Mouse (Mus musculus): ENCODE results near the gene Cdhr4.

The Cdhr4 gene

DNA sequence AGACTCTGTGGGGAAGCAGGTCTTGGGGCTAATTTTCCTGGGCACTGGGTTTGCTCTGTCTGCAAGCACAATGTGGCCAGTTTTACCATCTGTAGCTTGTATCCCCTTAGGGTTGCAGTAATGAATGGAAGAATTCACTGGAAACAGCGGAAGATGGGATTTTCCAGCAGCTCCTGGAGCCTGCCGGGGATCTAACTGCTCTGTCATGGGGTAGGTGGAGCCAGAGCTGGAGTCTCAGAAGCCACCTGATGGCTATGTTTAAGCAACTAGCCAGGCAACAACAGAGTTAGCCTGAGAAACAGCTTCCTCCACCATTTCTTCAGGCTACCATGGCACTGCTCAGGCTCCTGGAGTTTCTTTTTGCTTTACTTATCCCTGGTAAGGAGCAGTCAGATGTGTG is at the start of gene Cdhr4:
TSS of gene Cdhr4 (plus strand) at position 301 of the 400 bp plus-strand sequence.
- no peak for DNase-seq (ENCODE audit: low read depth in 1 of 2, low spot score in 2 of 2)

DNA sequence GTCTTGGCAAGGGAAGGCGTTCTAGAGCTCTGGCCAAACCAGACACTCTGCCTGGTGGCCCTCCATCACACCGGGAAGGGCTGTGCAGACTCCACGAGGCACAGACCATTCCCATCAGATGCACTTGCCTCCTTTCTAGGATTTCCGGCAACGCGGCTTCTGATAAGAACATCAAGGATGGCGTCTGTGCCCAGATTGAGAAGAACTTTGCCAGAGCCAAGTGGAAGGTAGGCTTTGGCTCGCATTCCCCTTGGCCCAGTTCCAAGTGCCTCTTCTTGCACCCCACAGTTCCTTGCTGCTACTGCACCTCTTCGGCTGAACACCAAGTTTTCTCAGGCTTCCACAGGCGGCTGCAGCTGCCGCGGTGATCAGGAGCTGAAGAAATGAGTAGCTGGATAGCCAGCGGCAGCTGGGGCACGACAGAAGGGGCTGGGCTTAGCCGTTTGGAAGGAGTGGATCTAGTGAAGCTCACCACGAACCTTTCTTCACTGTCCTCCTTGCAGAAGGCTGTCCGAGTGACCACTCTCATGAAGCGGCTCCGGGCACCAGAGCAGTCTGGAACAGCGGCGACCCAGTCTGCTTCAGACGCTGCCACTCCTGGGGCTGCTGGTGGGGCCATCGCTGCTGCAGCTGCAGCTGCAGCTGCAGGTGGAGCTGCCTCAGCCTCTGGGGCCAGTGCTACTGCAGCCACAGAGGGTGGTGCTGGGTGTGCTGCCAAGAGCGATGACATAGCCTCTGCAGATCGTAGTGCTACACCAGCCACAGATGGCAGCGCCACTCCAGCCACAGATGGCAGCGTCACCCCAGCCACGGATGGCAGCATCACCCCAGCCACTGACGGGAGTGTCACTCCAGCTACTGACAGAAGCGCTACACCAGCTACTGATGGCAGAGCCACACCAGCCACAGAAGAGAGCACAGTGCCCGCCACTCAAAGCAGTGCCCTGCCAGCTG is 44.8 kb upstream of the Cdhr4 start:
- DNase-seq (ENCODE audit: low read depth in 1 of 2, low spot score in 2 of 2), result no peak

DNA sequence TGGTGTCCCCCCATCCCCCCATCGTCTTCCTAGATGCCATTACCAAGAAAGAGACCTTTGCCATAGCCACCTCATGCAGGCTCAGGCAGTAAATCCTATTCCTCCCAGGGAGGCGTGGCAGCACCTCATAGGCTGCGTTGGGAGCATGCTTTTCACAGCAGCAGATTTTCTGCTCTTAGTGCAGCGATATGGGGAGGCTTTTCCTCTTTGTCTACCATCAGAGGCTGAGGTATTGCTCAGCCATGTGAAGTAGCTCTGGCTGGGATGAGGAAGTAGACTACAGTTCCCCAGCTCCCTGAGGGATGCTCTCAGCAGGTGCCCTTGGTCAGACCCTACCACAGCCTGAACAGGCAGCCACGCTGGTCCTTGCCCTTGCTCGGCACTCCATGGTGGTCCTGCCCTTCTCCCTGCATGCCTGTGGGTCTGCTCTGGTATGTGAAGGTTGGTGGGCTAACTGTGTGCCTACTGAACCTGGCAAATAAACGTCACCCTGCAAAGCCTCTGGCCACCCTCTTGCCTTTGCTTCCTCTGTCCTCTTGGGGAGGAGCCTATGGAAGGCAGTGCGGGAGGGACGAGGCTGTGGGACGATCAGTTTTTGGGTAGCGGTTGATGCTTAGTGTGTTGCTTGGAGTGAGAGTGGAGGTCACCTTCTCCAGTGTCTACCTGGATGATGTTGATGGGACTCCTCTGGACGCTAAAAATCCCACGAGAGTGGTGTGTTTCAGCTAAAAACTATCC is 42.9 kb upstream of the Cdhr4 start:
- DNase-seq (ENCODE audit: low read depth in 1 of 2, low spot score in 2 of 2), result no peak

DNA sequence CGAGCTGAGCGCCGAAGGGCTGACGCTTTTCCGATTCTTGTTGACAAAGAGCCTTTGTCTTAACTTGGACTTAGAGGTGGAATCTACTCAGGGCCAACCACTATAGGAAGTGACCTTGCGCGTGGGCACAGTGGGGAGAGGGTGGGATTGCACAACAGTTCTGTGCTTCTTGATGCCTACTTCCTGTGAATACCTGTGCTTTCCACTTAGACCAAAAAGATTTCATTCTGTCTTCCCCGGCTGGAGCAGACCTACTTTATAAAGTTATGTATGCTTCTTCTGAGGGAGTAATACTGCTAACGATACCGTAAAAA is 42.4 kb upstream of the Cdhr4 start, which contains the start of gene Traip:
TSS of gene Traip (plus strand) at position 215 of the 314 bp plus-strand sequence.
- DNase-seq (ENCODE audit: low read depth in 1 of 2, low spot score in 2 of 2), result no peak

DNA sequence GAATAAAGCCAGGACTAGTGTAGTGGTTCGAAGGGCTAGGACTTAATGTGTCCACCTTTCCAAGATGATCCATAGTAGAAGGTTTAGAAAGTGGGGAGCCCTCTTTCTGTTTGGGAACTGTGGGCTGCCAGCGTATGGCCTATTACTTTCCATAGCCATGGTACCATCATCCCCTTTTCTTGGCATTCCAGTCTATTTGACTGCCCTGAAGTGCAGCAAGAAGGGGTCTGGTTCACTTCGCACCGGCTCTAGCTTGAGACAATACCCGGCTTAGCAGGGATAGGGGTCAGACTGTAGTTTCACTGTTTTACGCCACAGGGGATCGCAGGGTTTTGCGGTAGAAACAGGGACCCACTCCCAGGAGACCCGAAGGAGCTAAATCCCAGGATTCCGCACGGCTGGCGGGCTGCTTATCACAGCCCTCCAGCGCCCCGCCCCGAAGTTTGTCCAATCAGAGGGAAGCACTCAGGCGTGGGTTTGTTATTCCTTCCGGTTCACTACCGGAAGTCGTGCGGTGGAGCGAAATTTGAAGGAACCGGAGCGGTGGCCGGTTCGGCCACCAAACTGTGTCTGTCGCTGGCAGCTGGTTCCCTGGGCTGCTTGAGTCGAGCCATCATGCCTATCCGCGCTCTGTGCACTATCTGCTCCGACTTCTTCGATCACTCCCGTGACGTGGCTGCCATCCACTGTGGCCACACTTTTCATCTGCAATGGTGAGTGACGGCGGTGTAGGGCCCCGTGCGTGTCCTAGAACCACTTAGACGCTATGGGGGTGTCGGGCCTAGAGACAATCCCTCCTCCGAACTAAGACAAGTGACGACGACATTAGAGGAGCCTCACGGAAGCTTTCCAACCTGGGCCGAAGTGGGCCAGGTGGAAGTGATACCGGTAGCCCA is 41.6 kb upstream of the Cdhr4 start:
- peak; percentile 42 to 72 for DNase-seq (ENCODE audit: low read depth in 1 of 2, low spot score in 2 of 2)

DNA sequence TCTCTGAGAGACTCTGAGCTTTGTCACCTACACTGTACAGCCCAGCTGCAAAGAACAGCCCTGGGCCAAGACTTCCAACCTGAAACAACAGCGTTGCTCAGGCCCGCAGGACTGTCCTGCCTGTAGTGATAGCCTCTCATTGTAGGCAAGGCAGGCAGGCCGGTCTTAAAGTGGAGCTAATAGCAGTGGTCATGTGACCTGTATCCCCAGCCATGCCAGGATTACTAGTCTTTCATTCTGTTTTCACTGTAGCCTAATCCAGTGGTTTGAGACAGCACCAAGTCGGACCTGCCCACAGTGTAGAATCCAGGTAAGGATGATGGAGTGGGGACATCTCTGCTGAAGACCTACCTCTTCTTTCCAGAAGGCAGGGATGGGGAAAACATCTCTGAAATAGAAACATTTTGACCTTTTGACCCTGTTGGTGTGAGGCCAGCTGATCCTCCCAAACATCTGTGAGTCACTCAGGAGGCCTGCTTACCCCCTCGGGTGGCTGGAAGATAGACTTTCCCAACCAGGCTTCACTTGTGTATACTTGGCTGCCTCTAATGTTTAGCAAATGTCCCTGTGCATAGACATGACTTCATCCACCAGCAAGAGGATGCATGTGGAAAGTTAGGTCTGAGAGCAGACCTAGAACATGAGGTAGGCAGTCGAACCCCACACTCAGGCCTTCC is 36.5 kb upstream of the Cdhr4 start:
- DNase-seq (ENCODE audit: low read depth in 1 of 2, low spot score in 2 of 2), result no peak

DNA sequence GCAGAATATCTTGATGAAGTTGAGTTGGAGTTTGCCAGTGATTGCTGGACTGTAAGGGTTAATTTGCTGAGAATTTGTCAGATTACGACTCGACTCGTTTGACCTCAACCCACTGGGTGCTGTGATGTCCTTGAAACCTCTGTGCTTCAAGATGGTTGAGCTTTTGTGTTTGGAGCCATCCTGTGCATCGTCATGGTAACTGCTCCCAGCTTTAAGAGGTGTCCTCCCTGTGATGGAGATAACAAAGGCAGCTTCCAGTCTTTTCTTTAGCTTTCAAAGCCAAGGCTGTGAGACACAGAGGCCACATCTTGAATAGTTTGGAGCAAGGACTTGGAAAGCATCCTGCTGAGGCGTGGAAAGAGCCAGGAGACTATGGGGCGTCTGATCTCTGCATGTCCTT is 35.2 kb upstream of the Cdhr4 start:
- DNase-seq (ENCODE audit: low read depth in 1 of 2, low spot score in 2 of 2), result no peak

DNA sequence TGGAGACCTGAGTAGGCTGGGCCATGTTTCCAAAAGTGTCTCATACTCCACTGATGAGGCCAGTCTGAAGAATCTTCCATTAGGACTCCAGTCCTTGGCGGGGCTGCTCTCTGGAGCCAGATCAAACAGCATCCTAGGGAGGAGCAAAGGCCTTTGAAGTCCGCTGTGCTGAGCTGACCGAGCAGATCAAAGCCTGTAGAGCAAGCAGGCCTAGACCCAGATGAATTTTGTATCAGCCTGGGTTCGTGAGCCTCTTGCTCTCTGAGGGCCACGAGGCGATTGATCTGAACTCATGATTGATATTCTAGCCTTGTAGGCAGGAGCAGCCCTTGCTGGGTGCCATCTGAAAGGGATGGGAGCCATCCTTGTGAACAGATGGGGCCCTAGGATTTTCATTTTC is 32.4 kb upstream of the Cdhr4 start:
- DNase-seq (ENCODE audit: low read depth in 1 of 2, low spot score in 2 of 2), result no peak

DNA sequence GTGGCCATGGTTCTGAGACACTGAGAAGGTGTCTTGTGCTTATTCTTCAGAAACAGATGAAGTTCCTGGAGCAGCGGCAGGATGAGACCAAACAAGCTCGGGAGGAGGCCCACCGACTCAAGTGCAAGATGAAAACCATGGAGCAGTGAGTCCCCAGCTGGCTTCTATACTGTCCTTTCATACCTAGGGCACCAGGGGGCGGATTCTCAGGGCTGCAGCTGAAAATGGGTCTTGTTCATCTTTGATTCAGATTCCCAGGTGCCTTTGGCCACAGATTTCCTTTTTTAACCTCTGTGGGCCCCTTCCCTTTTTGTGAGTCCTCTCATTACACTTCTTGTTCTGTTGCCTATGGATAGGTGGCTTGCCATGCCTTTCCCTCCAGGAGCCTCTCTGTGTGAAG is 31.4 kb upstream of the Cdhr4 start:
- no peak for DNase-seq (ENCODE audit: low read depth in 1 of 2, low spot score in 2 of 2)

DNA sequence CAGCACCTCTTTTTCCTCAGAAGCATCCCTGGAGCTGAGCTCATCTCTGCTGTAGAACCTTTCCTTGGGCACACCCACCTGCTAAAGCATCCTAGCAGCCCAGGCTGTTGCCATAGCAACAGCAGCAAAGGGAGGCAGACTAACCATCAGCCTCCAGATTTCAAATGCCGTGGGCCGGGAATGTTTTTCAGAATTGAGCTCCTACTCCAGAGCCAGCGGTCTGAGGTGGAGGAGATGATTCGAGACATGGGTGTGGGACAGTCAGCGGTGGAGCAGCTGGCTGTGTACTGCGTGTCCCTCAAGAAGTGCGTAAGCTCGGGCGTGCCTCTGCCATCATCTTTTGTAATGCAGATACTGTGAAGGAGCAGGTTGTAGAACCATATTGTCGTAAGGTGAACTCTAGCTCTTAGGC is 30.9 kb upstream of the Cdhr4 start:
- no peak for DNase-seq (ENCODE audit: low read depth in 1 of 2, low spot score in 2 of 2)

DNA sequence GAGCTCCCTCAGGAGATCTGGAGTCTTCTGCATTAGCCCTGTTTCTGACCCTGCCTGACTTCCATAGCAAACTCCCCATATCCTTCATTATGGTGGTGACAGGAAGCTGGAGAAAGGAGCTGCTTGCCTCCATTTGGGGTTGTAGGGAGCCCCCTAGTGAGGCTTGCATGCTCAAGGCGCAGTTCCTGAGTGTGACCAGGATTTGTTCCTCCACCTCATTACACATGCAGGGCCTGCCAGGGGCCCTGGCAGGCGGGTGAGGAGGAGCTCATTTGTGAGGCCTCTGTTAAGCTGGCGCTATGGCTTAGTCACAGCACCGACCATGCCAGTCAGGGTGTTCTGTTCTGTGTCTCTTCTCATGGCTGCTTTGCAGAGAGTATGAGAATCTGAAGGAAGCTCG is 30.4 kb upstream of the Cdhr4 start:
- DNase-seq (ENCODE audit: low read depth in 1 of 2, low spot score in 2 of 2), result no peak

DNA sequence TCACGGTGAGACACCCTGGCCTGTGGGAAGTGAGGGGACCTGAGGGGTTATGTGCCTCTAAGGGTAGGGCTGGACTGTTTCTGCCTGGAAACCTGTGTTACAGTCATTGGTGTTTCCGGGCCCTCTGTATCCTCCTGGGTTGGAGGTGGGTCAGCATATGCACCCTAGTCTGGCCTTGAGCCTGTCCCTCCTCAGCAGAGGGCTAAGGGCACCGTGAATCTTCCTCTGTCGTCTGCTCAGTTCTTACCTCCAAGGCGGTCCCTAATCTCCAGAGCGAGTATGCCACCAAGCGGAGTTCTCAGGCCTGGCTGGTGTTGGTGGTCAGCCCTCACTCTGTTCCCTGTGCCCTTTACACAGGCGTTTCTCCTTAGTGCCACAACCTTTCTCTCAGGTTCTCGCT is 29.4 kb upstream of the Cdhr4 start:
- DNase-seq (ENCODE audit: low read depth in 1 of 2, low spot score in 2 of 2), result no peak

DNA sequence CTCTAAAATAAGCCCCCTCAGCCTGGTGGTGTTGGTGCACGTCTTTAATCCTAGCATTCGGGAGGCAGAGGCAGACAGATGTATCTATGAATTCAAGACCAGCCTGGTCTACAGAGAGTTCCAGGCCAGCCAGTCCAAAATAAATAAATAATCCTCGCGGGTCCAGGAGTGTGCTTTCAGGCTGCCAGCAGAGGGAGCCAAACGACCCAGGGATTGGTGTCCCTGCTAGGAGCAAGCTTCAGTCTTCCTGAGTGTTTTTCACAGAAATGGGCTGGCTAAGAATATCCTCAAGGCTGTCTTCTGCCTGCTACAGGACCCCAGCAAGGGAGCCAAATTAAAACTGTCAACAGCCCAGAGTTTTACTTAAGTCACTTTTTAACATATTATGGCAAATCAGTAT is 28.6 kb upstream of the Cdhr4 start:
- DNase-seq (ENCODE audit: low read depth in 1 of 2, low spot score in 2 of 2), result no peak

DNA sequence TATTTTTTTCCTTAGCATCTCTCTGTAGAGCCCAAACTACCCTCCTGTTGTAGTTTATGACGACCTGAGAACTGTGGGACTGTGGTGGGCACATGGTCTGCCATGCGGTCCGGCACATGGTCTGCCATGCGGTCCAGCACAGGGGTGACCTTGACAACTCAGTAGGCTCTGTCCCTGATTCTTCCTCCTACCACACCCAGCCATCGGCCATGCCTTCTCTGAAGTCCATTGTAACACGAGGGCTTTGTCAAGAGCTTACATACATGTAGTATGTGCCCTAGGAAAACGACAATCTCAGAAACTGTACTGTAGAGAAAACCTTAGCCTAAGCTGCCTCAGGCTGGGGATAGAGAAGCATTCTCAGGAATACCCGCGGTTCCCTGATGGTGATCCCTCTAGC is 27.6 kb upstream of the Cdhr4 start:
- DNase-seq (ENCODE audit: low read depth in 1 of 2, low spot score in 2 of 2), result no peak

DNA sequence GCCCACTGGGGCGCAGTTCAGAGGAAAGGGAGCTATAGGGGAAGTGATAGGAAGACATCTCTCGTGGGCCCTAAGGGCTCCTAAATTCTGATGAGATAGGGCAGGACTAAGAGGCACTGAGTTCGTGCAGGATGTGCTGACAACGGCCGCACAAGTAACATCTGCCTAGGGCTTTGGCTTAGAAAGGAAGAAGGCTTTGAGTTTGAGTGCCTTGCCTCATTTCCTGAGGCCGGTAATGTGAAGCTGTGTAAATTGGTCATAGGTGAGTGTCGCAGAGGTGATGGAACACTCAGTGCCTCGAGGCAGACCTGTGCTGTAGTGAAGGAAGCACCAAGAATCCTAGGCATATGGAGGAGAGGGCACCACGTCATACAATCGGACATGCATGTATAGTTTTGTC is 25.6 kb upstream of the Cdhr4 start:
- DNase-seq (ENCODE audit: low read depth in 1 of 2, low spot score in 2 of 2), result no peak

DNA sequence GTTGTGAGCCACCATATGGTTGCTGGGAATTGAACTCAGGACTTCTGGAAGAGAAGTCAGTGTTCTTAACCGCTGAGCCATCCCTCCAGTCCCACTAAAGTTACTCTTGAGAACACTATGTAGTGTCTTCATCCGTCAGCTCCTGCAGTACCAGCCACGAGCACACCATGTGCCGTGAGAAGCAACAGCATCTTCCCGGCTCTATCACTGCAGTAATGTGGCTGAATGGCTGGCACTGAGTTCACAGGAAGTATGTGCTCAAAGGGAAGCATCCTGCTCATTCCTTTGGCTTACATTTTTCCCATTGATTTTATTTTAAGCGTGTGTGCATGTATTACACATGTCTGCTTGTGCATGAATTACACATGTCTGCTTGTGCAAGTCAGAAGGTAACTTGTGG is 24.9 kb upstream of the Cdhr4 start:
- DNase-seq (ENCODE audit: low read depth in 1 of 2, low spot score in 2 of 2), result no peak

DNA sequence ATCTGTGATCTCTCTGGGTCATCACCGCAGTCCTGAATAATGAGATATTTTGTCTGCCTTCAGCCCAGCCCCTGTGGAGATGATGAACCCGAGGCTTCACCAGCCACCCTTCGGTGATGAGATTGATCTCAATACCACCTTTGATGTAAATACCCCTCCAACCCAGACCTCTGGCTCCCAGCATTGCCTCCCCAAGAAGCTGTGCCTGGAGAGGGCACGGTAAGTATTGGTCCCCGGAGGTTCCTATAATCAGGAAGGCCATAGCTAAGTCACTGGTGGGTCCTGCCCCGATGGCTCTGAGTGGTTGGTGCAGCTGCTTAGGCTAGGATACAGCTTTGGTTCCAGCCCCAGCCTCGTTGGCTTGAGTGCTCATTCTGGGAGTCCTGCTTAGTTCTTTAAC is 23.8 kb upstream of the Cdhr4 start:
- no peak for DNase-seq (ENCODE audit: low read depth in 1 of 2, low spot score in 2 of 2)

DNA sequence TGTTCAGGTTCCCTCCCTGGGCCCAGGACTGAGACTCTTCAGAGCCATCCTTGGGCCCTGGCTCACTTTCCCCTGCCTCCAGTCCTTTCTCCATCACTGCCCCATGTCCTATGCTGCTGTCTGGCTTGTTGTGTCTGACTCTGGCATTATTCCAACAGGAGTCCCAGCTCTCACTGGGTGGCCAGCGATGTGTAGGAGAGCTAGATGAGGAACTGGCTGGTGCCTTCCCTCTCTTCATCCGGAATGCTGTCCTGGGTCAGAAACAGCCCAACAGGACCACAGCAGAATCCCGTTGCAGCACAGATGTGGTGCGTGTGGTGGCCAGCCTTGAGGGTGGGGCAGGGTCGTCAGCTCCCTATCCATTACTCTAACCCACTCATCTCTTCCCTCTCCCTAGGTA is 22.0 kb upstream of the Cdhr4 start:
- no peak for DNase-seq (ENCODE audit: low read depth in 1 of 2, low spot score in 2 of 2)

DNA sequence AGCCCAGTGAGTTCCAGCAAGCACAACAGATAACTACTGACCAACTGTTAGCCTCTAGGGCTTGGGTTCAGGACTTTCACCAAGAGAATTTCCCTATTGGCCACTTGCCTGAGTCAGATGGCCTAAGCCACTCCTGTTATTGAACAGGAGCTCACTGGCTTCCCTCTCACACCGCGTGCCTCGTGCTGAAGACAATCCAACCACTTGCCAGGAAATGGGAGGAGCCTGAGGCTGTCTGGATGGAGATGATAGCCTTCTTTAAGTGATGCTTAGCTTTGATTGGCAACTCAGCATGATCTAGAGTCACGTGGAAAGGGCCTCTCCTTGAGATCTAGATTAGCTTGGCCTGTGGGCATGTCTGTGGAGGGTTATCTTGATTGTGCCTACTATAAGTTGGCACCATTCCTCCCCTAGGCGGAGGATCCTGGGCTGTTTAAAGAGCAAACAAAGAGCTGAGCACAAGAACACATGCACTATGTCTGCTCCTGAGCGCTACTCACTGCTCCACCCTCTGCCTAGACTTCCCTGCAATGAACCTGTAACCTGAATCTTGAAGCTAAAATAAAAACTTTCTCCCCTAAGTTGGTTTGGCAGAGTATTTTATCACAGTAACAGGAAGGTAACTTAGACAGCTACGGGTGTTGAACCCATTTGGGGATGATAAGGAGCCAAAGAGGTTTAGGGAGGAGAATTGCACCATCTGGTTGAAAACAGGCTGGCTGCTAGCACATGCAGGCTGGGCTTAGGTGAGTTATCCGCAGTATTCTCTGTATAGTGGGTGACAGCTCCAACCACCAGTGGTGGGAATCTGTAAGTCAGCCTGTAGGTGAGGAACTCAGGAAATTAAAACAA is 20.4 kb upstream of the Cdhr4 start:
- DNase-seq (ENCODE audit: low read depth in 1 of 2, low spot score in 2 of 2), result no peak
